Mouse (Mus musculus): ENCODE results near the gene Rtn4r. TPM values are rescaled to one million over a fixed set of nuclear protein-coding genes. Genes with fewer than 3 reads are reported as not detected.
A peak's percentile ranks its signal among the peaks of the same experiment; 100 is the strongest.
"Not testable (repeated sequence)": the region's sequence is repeated elsewhere in the genome, so short reads cannot be mapped to it uniquely, and the experiment has no call there.

Gene Rtn4r
- polyA plus RNA-seq, 1 experiment from 2014 or later, result 13.4 TPM

GRCm38 (mm10) chr16:18181398-18181797 lies 54.0 kb downstream of the Rtn4r start:
- ATAC-seq, result no peak
- 60% methylated on average over 10 of the region's 10 CpGs for WGBS

GRCm38 (mm10) chr16:18182766-18183165 lies 55.3 kb downstream of the Rtn4r start:
- H3K27ac ChIP-seq, result no peak overlapping the region
- peaks cover 7% of the 10 kb centered on the region; the same call in 1 of the 2 replicates for H3K4me1 ChIP-seq (replicated peaks)
- no peak for ATAC-seq
- 82% methylated on average over 8 of the region's 8 CpGs for WGBS
- no peak overlapping the region for H3K4me3 ChIP-seq (replicated peaks)
- H3K36me3 ChIP-seq, result no peaks in the 10 kb centered on the region
- H3K4me2 ChIP-seq (replicated peaks), result no peak overlapping the region
- H3K9me3 ChIP-seq, result no peaks in the 10 kb centered on the region
- no peaks in the 10 kb centered on the region; the same call in 1 of the 2 replicates for H3K27me3 ChIP-seq
- H3K9ac ChIP-seq (replicated peaks), result no peak overlapping the region

More at GRCm38 (mm10) chr16:18181398-18181797, 54.0 kb downstream of the Rtn4r start:
- Histone ChIP-seq H3K4me1 (replicated peaks) (peaks cover 7% of the 10 kb centered on the region; the same call in 1 of the 2 replicates), H3K27me3 (no peaks in the 10 kb centered on the region; the same call in 1 of the 2 replicates), H3K27ac (no peak overlapping the region), H3K4me3 (replicated peaks) (no peak overlapping the region), H3K36me3 (no peaks in the 10 kb centered on the region), H3K9me3 (no peaks in the 10 kb centered on the region), H3K4me2 (replicated peaks) (no peak overlapping the region), H3K9ac (replicated peaks) (no peak overlapping the region)

- Histone ChIP-seq H3K4me1 (replicated peaks) (peaks cover 7% of the 10 kb centered on the region; the same call in 1 of the 2 replicates), H3K27me3 (no peaks in the 10 kb centered on the region), H3K36me3 (no peaks in the 10 kb centered on the region), H3K4me3 (replicated peaks) (no peak overlapping the region), H3K27ac (no peak overlapping the region), H3K9ac (replicated peaks) (no peak overlapping the region), H3K9me3 (no peaks in the 10 kb centered on the region), H3K4me2 (replicated peaks) (no peak overlapping the region)
- 88% methylated on average over 8 of the region's 8 CpGs for whole genome bisulfite sequencing
- ATAC-seq, result peak; percentile 37; the same call in 1 of the 2 replicates
These were observed 58.4 kb downstream of the Rtn4r start for GRCm38 (mm10) chr16:18185715-18186449.

GRCm38 (mm10) chr16:18186798-18187197 lies 59.4 kb downstream of the Rtn4r start:
- no peak for ATAC-seq
- no peaks in the 10 kb centered on the region for H3K9me3 ChIP-seq
- H3K36me3 ChIP-seq, result no peaks in the 10 kb centered on the region
- H3K4me1 ChIP-seq (replicated peaks), result no peaks in the 10 kb centered on the region
- 87% methylated on average over 4 of the region's 4 CpGs for WGBS
- H3K27ac ChIP-seq, result no peak overlapping the region
- no peak overlapping the region for H3K9ac ChIP-seq (replicated peaks)
- no peak overlapping the region for H3K4me2 ChIP-seq (replicated peaks)
- no peaks in the 10 kb centered on the region for H3K27me3 ChIP-seq
- no peak overlapping the region for H3K4me3 ChIP-seq (replicated peaks)

GRCm38 (mm10) chr16:18187221-18187620 lies 59.8 kb downstream of the Rtn4r start:
- WGBS, result 93% methylated on average over 3 of the region's 3 CpGs
- Histone ChIP-seq H3K4me1 (replicated peaks) (no peaks in the 10 kb centered on the region), H3K9me3 (no peaks in the 10 kb centered on the region), H3K9ac (replicated peaks) (no peak overlapping the region), H3K36me3 (no peaks in the 10 kb centered on the region), H3K4me3 (replicated peaks) (no peak overlapping the region), H3K27me3 (no peaks in the 10 kb centered on the region), H3K27ac (no peak overlapping the region), H3K4me2 (replicated peaks) (no peak overlapping the region)
- ATAC-seq, result no peak

GRCm38 (mm10) chr16:18191006-18191405 lies 63.6 kb downstream of the Rtn4r start:
- ATAC-seq, result no peak
- H3K4me1 ChIP-seq (replicated peaks), result peaks cover 15% of the 10 kb centered on the region
- no peaks in the 10 kb centered on the region for H3K36me3 ChIP-seq
- no peak overlapping the region for H3K4me3 ChIP-seq (replicated peaks)
- 87% methylated on average over 2 of the region's 2 CpGs for WGBS
- no peaks in the 10 kb centered on the region for H3K9me3 ChIP-seq
- no peak overlapping the region for H3K9ac ChIP-seq (replicated peaks)
- no peaks in the 10 kb centered on the region for H3K27me3 ChIP-seq
- no peak overlapping the region for H3K27ac ChIP-seq
- no peak overlapping the region for H3K4me2 ChIP-seq (replicated peaks)

GRCm38 (mm10) chr16:18194208-18194985 lies 67.0 kb downstream of the Rtn4r start:
- Histone ChIP-seq H3K36me3 (no peaks in the 10 kb centered on the region), H3K4me3 (replicated peaks) (no peak overlapping the region), H3K9ac (replicated peaks) (no peak overlapping the region), H3K9me3 (no peaks in the 10 kb centered on the region), H3K27me3 (no peaks in the 10 kb centered on the region), H3K4me2 (replicated peaks) (no peak overlapping the region), H3K27ac (peak overlapping the region; percentile 32), H3K4me1 (replicated peaks) (peaks cover 37% of the 10 kb centered on the region)
- ATAC-seq, result peak; percentile 57
- WGBS, result 65% methylated on average over 15 of the region's 15 CpGs

GRCm38 (mm10) chr16:18195068-18195467 lies 67.6 kb downstream of the Rtn4r start:
- Histone ChIP-seq H3K27ac (peak overlapping the region; percentile 32; the same call in 1 of the 2 replicates), H3K9ac (replicated peaks) (no peak overlapping the region), H3K4me3 (replicated peaks) (no peak overlapping the region), H3K36me3 (no peaks in the 10 kb centered on the region), H3K9me3 (no peaks in the 10 kb centered on the region), H3K27me3 (no peaks in the 10 kb centered on the region), H3K4me2 (replicated peaks) (no peak overlapping the region), H3K4me1 (replicated peaks) (peaks cover 44% of the 10 kb centered on the region)
- WGBS, result 59% methylated on average over 5 of the region's 5 CpGs
- no peak for ATAC-seq

GRCm38 (mm10) chr16:18195561-18195960 lies 68.1 kb downstream of the Rtn4r start:
- peaks cover 46% of the 10 kb centered on the region for H3K4me1 ChIP-seq (replicated peaks)
- not testable (repeated sequence) for ATAC-seq; H3K4me3 ChIP-seq (replicated peaks); H3K27ac ChIP-seq; H3K27me3 ChIP-seq; H3K36me3 ChIP-seq; H3K9ac ChIP-seq (replicated peaks); H3K9me3 ChIP-seq; H3K4me2 ChIP-seq (replicated peaks)
- 56% methylated on average over 3 of the region's 3 CpGs for WGBS

GRCm38 (mm10) chr16:18197881-18198280 lies 70.4 kb downstream of the Rtn4r start:
- Histone ChIP-seq H3K9ac (replicated peaks) (0 out of 2 replicates have a peak overlapping the region, but pooled peaks have one; percentile 36), H3K36me3 (no peaks in the 10 kb centered on the region), H3K4me1 (replicated peaks) (peaks cover 51% of the 10 kb centered on the region), H3K4me3 (replicated peaks) (no peak overlapping the region), H3K9me3 (no peaks in the 10 kb centered on the region), H3K4me2 (replicated peaks) (no peak overlapping the region), H3K27me3 (no peaks in the 10 kb centered on the region), H3K27ac (peak overlapping the region; percentile 70)
- no peak for ATAC-seq
- 80% methylated on average over 6 of the region's 6 CpGs for WGBS

- no peaks in the 10 kb centered on the region for H3K9me3 ChIP-seq
- H3K4me3 ChIP-seq (replicated peaks), result no peak overlapping the region
- peak overlapping the region; percentile 36; the same call in 1 of the 2 replicates for H3K9ac ChIP-seq (replicated peaks)
- H3K36me3 ChIP-seq, result no peaks in the 10 kb centered on the region
- peak; percentile 60 for ATAC-seq
- H3K27me3 ChIP-seq, result no peaks in the 10 kb centered on the region
- H3K4me2 ChIP-seq (replicated peaks), result no peak overlapping the region
- peaks cover 54% of the 10 kb centered on the region for H3K4me1 ChIP-seq (replicated peaks)
- 38% methylated on average over 10 of the region's 10 CpGs for WGBS
- peak overlapping the region; percentile 70 for H3K27ac ChIP-seq
These were observed 71.1 kb downstream of the Rtn4r start for GRCm38 (mm10) chr16:18198365-18199098.

All from midbrain, embryonic 13.5 days (tissue).